Mouse (Mus musculus) E14TG2a.4 (cell line): Measurements from ENCODE around the gene Gm9964.

ENCODE experiments used
- CTCF ChIP-seq: conservative IDR thresholded peaks from 2 replicates; pipeline ENCODE4 v1.5.1; 2014; ENCODE audit warnings: low read length
- NANOG ChIP-seq: IDR thresholded peaks from 2 replicates; pipeline ENCODE4 v1.6.1; 2014; ENCODE audit warnings: borderline replicate concordance, low read length, mixed read lengths
- POU5F1 ChIP-seq: IDR thresholded peaks from 2 replicates; pipeline ENCODE4 v1.6.1; 2014; ENCODE audit warnings: low read length, borderline replicate concordance

DNA sequence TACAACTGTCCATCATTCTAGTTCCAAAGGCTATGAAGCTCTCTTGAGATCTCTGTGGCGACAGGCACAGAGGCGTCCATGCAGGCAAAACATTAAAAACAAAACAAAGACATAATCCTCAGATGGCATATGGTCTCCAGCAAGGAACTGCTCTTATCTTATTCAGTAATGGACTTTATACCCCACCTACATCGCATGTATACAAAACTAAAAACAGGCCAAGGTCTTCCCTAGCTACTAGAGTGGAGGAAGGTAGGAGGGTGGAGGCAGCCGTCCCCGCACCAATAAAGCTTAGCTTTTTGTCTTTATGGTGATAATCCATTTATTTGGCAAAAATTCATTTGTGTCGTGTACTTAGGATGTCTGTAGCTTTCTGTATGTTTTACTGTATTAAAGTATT is 6.4 kb upstream of the Gm9964 start:
- TF ChIP-seq CTCF, result no peak
- no peak for TF ChIP-seq NANOG
- no peak for TF ChIP-seq POU5F1
